Mouse (Mus musculus): ENCODE results near the gene Mpdu1. TPM values are rescaled to one million over a fixed set of nuclear protein-coding genes. Genes with fewer than 3 reads are reported as not detected.

The Mpdu1 gene
- polyA plus RNA-seq, 1 experiment = not detected

GRCm38 (mm10) chr11:69670786-69671725 is 8.6 kb upstream of the Mpdu1 start:
- Histone ChIP-seq H3K4me1 (ENCODE audit: control insufficient read depth, insufficient read depth, low read length) (no peaks in the 10 kb centered on the region), H3K4me3 (ENCODE audit: insufficient read depth, low read depth, low read length) (peak overlapping the region; percentile 96), H3K27ac (ENCODE audit: insufficient read depth, low read depth, low read length) (peak overlapping the region; percentile 98)
- 1% methylated on average over 61 of the region's 61 CpGs for WGBS
- peak; percentile 63 for TF ChIP-seq POLR2A (IDR thresholded peaks at IDR 0.05; ENCODE audit: insufficient read depth, low read depth, low read length)
- TF ChIP-seq CTCF (IDR thresholded peaks at IDR 0.05; ENCODE audit: insufficient read depth, low read depth, low read length) = no peak

DNA sequence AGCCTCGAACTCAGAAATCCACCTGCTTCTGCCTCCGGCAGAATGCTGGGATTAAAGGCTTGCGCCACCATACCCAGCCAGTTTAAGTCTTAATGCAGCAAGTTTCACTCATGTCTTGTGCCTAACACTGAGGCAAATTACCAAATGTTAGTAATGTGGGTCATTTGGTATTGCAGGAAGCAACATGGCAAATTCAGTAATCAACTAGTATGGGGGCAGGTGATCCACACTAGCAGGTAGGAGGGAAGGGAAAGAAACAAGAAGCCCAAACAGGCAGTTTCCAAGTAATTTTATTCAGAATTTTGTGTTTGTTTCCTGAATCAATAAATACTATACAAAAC is 4.2 kb upstream of the Mpdu1 start:
- no peak overlapping the region for H3K27ac ChIP-seq (ENCODE audit: insufficient read depth, low read depth, low read length)
- 87% methylated on average over 3 of the region's 3 CpGs for WGBS
- TF ChIP-seq POLR2A (IDR thresholded peaks at IDR 0.05; ENCODE audit: insufficient read depth, low read depth, low read length) = no peak
- TF ChIP-seq CTCF (IDR thresholded peaks at IDR 0.05; ENCODE audit: insufficient read depth, low read depth, low read length) = no peak
- H3K4me1 ChIP-seq (ENCODE audit: control insufficient read depth, insufficient read depth, low read length) = peaks cover 4% of the 10 kb centered on the region
- H3K4me3 ChIP-seq (ENCODE audit: insufficient read depth, low read depth, low read length) = no peak overlapping the region

DNA sequence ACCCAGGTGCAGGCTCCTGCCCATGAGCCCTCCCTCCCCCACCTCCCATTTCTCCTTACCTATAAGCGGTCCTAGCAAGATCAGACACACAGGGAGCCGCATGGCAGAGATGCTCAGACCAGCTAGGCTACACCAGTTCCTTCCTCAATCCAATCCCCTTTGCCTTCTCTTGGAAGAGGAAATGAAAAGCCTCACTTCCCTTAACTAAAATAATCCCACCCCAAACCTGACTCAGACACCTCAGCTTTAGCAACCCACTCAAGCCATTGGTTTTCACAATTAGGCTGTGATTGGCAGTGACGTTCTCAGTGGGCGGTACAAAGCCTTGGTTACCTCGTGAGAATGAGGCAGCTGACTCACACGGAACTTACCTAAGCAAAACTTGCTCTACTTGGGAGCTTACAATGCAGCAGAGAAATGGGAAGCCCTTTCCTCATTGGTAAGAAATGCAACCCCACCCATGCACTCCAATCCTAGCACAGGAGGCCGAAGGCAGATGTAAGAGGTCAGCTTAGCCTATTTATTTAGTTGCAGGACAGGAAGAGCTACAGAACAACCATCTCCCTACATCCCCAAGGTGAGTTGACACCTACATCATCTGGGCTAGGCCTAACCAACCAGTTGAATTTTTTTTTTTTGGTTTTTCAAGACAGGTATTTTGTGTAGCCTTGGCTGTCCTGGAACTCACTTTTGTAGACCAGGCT is 3.7 kb upstream of the Mpdu1 start, which contains the start of gene Cd68:
Cd68 (minus strand) TSS at position 193 of the 704 bp plus-strand sequence.
- H3K4me1 ChIP-seq (ENCODE audit: control insufficient read depth, insufficient read depth, low read length) = peaks cover 4% of the 10 kb centered on the region
- no peak within 1 kb of the TSS for H3K27ac ChIP-seq (ENCODE audit: insufficient read depth, low read depth, low read length)
- no peak within 1 kb of the TSS for H3K4me3 ChIP-seq (ENCODE audit: insufficient read depth, low read depth, low read length)
- TF ChIP-seq POLR2A (IDR thresholded peaks at IDR 0.05; ENCODE audit: insufficient read depth, low read depth, low read length) (no peak), CTCF (IDR thresholded peaks at IDR 0.05; ENCODE audit: insufficient read depth, low read depth, low read length) (no peak)
- WGBS = 29% methylated on average over 7 of the region's 7 CpGs

- WGBS = 71% methylated on average over 9 of the region's 9 CpGs
- H3K27ac ChIP-seq (ENCODE audit: insufficient read depth, low read depth, low read length) = no peak overlapping the region
Observed at GRCm38 (mm10) chr11:69665457-69665960, 3.1 kb upstream of the Mpdu1 start.

DNA sequence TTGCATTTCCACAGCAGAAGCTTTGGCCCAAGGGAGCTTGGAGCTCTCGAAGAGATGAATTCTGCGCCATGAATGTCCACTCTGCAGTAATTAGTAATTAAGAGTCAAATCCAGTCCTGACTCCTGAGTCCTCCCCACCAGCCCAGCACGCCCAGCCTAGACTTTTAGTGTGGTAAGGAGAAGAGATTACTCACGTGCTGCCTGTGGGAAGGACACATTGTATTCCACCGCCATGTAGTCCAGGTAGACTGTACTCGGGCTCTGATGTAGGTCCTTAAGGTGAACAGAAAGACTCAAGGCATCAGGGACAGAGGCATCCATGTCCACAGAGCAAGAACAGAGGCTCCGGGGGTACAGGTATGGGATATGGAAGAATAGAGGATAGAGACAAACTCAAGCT is 2.4 kb upstream of the Mpdu1 start:
- H3K27ac ChIP-seq (ENCODE audit: insufficient read depth, low read depth, low read length) = no peak overlapping the region
- H3K4me3 ChIP-seq (ENCODE audit: insufficient read depth, low read depth, low read length) = no peak overlapping the region
- peaks cover 4% of the 10 kb centered on the region for H3K4me1 ChIP-seq (ENCODE audit: control insufficient read depth, insufficient read depth, low read length)
- TF ChIP-seq POLR2A (IDR thresholded peaks at IDR 0.05; ENCODE audit: insufficient read depth, low read depth, low read length) = no peak
- TF ChIP-seq CTCF (IDR thresholded peaks at IDR 0.05; ENCODE audit: insufficient read depth, low read depth, low read length) = no peak
- WGBS = 91% methylated on average over 7 of the region's 7 CpGs

More at GRCm38 (mm10) chr11:69665457-69665960, 3.1 kb upstream of the Mpdu1 start:
- H3K4me1 ChIP-seq (ENCODE audit: control insufficient read depth, insufficient read depth, low read length) = peaks cover 4% of the 10 kb centered on the region
- no peak overlapping the region for H3K4me3 ChIP-seq (ENCODE audit: insufficient read depth, low read depth, low read length)
- TF ChIP-seq CTCF (IDR thresholded peaks at IDR 0.05; ENCODE audit: insufficient read depth, low read depth, low read length) (no peak), POLR2A (IDR thresholded peaks at IDR 0.05; ENCODE audit: insufficient read depth, low read depth, low read length) (no peak)

DNA sequence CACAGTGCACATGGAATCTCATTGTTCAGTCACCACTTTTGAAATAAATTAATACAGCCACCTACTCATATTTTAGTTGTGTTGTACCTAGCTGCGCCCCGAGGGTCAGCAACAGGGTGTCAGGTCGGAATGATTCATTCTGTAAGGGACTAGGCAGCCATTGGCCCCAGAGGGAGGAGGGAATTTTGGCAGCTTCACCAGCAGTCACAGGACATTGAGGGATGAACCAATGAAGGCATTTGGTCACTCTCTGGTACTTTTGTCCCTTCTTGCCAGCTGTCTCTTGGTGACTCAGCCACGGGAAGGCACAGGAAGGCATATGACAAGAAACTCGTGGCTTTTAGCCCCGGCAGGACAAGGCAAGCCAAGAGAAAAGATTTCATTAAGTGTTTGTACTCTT is 1.4 kb upstream of the Mpdu1 start:
- WGBS = 82% methylated on average over 6 of the region's 6 CpGs

GRCm38 (mm10) chr11:69662967-69663671 is 677 bp upstream of the Mpdu1 start:
- TF ChIP-seq POLR2A (IDR thresholded peaks at IDR 0.05; ENCODE audit: insufficient read depth, low read depth, low read length) = no peak
- TF ChIP-seq CTCF (IDR thresholded peaks at IDR 0.05; ENCODE audit: insufficient read depth, low read depth, low read length) = no peak
- H3K4me3 ChIP-seq (ENCODE audit: insufficient read depth, low read depth, low read length) = peak overlapping the region; percentile 69
- H3K4me1 ChIP-seq (ENCODE audit: control insufficient read depth, insufficient read depth, low read length) = peaks cover 4% of the 10 kb centered on the region
- H3K27ac ChIP-seq (ENCODE audit: insufficient read depth, low read depth, low read length) = peak overlapping the region; percentile 96
- 62% methylated on average over 13 of the region's 13 CpGs for WGBS

More for the DNA sequence above, 1.4 kb upstream of the Mpdu1 start:
- Histone ChIP-seq H3K4me3 (ENCODE audit: insufficient read depth, low read depth, low read length) (no peak overlapping the region), H3K27ac (ENCODE audit: insufficient read depth, low read depth, low read length) (no peak overlapping the region), H3K4me1 (ENCODE audit: control insufficient read depth, insufficient read depth, low read length) (peaks cover 4% of the 10 kb centered on the region)
- TF ChIP-seq CTCF (IDR thresholded peaks at IDR 0.05; ENCODE audit: insufficient read depth, low read depth, low read length) (no peak), POLR2A (IDR thresholded peaks at IDR 0.05; ENCODE audit: insufficient read depth, low read depth, low read length) (no peak)

DNA sequence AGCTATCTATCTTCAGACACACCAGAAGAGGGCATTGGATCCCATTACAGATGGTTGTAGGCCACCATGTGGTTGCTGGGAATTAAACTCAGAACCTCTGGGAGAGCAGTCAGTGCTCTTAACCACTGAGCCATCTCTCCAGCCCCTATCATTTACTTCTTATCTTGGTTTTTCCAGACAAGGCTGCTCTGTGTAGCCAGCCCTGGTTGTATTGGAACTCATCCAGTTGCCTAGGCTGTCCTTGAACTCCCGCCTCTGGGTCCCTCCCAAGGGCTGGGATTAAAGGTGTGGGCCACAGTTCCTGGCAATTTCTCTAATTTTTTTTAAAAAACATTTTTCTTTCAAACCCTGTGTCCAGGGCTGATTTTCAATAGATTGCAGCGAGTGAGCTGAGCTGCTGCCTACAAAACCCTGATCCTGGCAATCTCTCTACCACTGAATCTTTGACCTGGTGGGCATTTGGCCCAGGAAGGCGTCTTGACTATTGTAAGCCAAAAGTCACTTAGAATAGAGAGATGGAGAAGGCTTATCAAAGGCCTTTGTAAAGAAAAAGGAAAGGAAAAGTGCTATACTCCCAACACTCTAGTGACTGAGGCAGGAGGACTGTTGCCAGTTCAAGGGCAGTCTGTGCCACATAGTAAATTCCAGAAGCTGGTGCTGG is 1.1 kb downstream of the Mpdu1 start:
- WGBS = 51% methylated on average over 3 of the region's 3 CpGs
- TF ChIP-seq CTCF (IDR thresholded peaks at IDR 0.05; ENCODE audit: insufficient read depth, low read depth, low read length) (no peak), POLR2A (IDR thresholded peaks at IDR 0.05; ENCODE audit: insufficient read depth, low read depth, low read length) (no peak)
- Histone ChIP-seq H3K27ac (ENCODE audit: insufficient read depth, low read depth, low read length) (no peak overlapping the region), H3K4me3 (ENCODE audit: insufficient read depth, low read depth, low read length) (peak overlapping the region; percentile 69; the same call in 1 of the 2 replicates), H3K4me1 (ENCODE audit: control insufficient read depth, insufficient read depth, low read length) (peaks cover 4% of the 10 kb centered on the region)

Data from olfactory bulb, adult 2 months (tissue).